ENCODE assay signal across 8 mouse cellular contexts in genomic region chr2:31291421-31291820, GRCm38 (mm10). TPM values are rescaled to one million over a fixed set of nuclear protein-coding genes. Genes with fewer than 3 reads are reported as not detected.
A peak's percentile ranks its signal among the peaks of the same experiment; 100 is the strongest.
DNase-seq lines count a peak whose midpoint lies in the region; TF ChIP-seq lines count a peak whose summit lies in the region.
"Had no signal": no experiment of that assay in that cellular context is flagged by ENCODE, and none has a peak within 500 bp of the region (broad histone marks: within the 10 kb centered on the region; RNA-seq: fewer than 3 reads in every experiment).

No protein-coding gene starts in this region.

- TF ChIP-seq RAD21 in MEL (IDR thresholded peaks at IDR 0.05; ENCODE audit: low read depth, low read length): peak; percentile 66

- peak; percentile 66 to 67 for DNase-seq in left cerebral cortex, adult 18-20 months (ENCODE audit: low spot score in 2 of 2)
- DNase-seq in left cerebral cortex, adult 8-10 months (ENCODE audit: low spot score in 2 of 2): no peak
- DNase-seq in MEL (ENCODE audit: low read depth, low spot score): peak; percentile 70
- DNase-seq in adrenal gland, postnatal 25 days: peak; percentile 74
- peak; percentile 68 for DNase-seq in embryo, embryonic 9.5 days (ENCODE audit: extremely low spot score)
- DNase-seq in left cerebral cortex, postnatal 4 days: peak; percentile 65
- peak; percentile 46 for DNase-seq in retina, postnatal 7 days (ENCODE audit: low read depth, low spot score)

- no peaks in the 10 kb centered on the region for H3K9me3 ChIP-seq in MEL (replicated peaks; ENCODE audit: insufficient read depth, low read length)

- no peaks in the 10 kb centered on the region for H3K27me3 ChIP-seq in MEL (ENCODE audit: control insufficient read depth in 1 of 2, insufficient read depth in 2 of 2, low read length in 2 of 2)

- no peaks in the 10 kb centered on the region for H3K36me3 ChIP-seq in MEL (ENCODE audit: control insufficient read depth in 1 of 2, insufficient read depth in 2 of 2, low read length in 2 of 2)

- no peaks in the 10 kb centered on the region for H3K4me1 ChIP-seq in MEL (ENCODE audit: control insufficient read depth in 1 of 2, insufficient read depth in 2 of 2, low read length in 2 of 2)

- no peak overlapping the region for H3K9ac ChIP-seq in MEL (ENCODE audit: control insufficient read depth, low read depth, low read length, poor library complexity, severe bottlenecking)

- TF ChIP-seq CTCF in MEL (IDR thresholded peaks at IDR 0.05 in 2 of 3, conservative IDR thresholded peaks at IDR 0.05 in 1 of 3; ENCODE audit: control insufficient read depth in 1 of 3, insufficient read depth in 1 of 3, low read depth in 2 of 3, low read length in 3 of 3, poor library complexity in 1 of 3, severe bottlenecking in 1 of 3): peak; percentile 89 to 100 (median 98); a peak in 5 of 6 replicates

- H3K4me3 ChIP-seq in MEL (ENCODE audit: control insufficient read depth in 1 of 2, insufficient read depth in 1 of 2, low read depth in 2 of 2, low read length in 2 of 2): no peak overlapping the region

- intact Hi-C loops in left cerebral cortex, postnatal 4 days (cut with DNase I): loop anchor here (5.0 kb wide), 2 partner anchors 44 to 99 kb away; partner anchors contain the start of gene Ncs1

- no peak for TF ChIP-seq POLR2A in MEL (IDR thresholded peaks at IDR 0.05; ENCODE audit: control insufficient read depth in 1 of 2, insufficient read depth in 1 of 2, low read depth in 1 of 2, low read length in 2 of 2, poor library complexity in 1 of 2)

- no peaks in the 10 kb centered on the region for H3K79me2 ChIP-seq in MEL (ENCODE audit: control insufficient read depth, insufficient read depth, low read length, poor library complexity)

- no peak for TF ChIP-seq EP300 in MEL (IDR thresholded peaks at IDR 0.05; ENCODE audit: low read depth in 1 of 2, low read length in 2 of 2)

- no peak overlapping the region for H3K27ac ChIP-seq in MEL (ENCODE audit: control insufficient read depth, low read depth, low read length)

TF ChIP-seq in MEL, 35 proteins besides CTCF, POLR2A, EP300 and RAD21:
- TF ChIP-seq TCF12 (IDR thresholded peaks at IDR 0.05; ENCODE audit: low read depth, low read length) (peak; percentile 30; the same call in 1 of the 2 replicates), KAT2A (conservative IDR thresholded peaks at IDR 0.05; ENCODE audit: low read depth, low read length) (no peak), SIN3A (IDR thresholded peaks at IDR 0.05; ENCODE audit: low read length) (peak; percentile 48; the same call in 1 of the 2 replicates), MAZ (IDR thresholded peaks at IDR 0.05; ENCODE audit: low read depth, low read length) (no peak), UBTF (IDR thresholded peaks at IDR 0.05; ENCODE audit: borderline replicate concordance, insufficient read depth, low read depth, low read length) (no peak), JUND (IDR thresholded peaks at IDR 0.05; ENCODE audit: low read depth, low read length) (peak; percentile 92; the same call in 1 of the 2 replicates), POLR2AphosphoS5 (IDR thresholded peaks at IDR 0.05; ENCODE audit: borderline replicate concordance, low read depth, low read length) (no peak), ELF1 (IDR thresholded peaks at IDR 0.05; ENCODE audit: low read depth, low read length) (no peak), BHLHE40 (IDR thresholded peaks at IDR 0.05; ENCODE audit: borderline replicate concordance, low read depth, low read length) (peak; percentile 65), USF1 (IDR thresholded peaks at IDR 0.05; ENCODE audit: low read depth, low read length) (0 out of 2 replicates have a peak, but pooled peaks have one; percentile 16), RCOR1 (IDR thresholded peaks at IDR 0.05; ENCODE audit: low read depth, low read length) (peak; percentile 29; the same call in 1 of the 2 replicates), ZC3H11A (IDR thresholded peaks at IDR 0.05; ENCODE audit: low read depth, low read length) (peak; percentile 73), SMC3 (IDR thresholded peaks at IDR 0.05; ENCODE audit: low read depth, low read length) (peak; percentile 92), ZNF384 (IDR thresholded peaks at IDR 0.05; ENCODE audit: low read depth, low read length) (peak; percentile 75), HCFC1 (IDR thresholded peaks at IDR 0.05; ENCODE audit: low read depth, low read length) (peak; percentile 37; the same call in 1 of the 2 replicates)

RNA-seq across cellular contexts. Expression of gene Hmcn2, which starts 22.8 kb away (rescaled TPM):
- under 1 TPM; 0.30 to 0.73 TPM for total RNA-seq in left cerebral cortex, adult 18-20 months (2021)
- 1 to 10 TPM in 1 of 4 experiments, under 1 TPM in 3; 0.28 to 1.1 (median 0.42) TPM for total RNA-seq in left cerebral cortex, adult 8-10 months (2022)
- 0.03 TPM in 1 of 2 replicates, not detected in the other for total RNA-seq in MEL (2012; rRNA removed)
- under 1 TPM in 1 of 2 experiments, not detected in 1; 0.18 TPM for polyA plus RNA-seq in MEL (2012; ENCODE audit: insufficient read depth in 1 of 2, insufficient read length in 2 of 2, low read depth in 1 of 2, low replicate concordance in 2 of 2, missing spikeins in 1 of 2)
- total RNA-seq in adrenal gland, postnatal 25 days (2021): 0.76 and 1.9 TPM in 2 replicates
- total RNA-seq in left cerebral cortex, postnatal 4 days (2021): under 1 TPM; 0.42 to 0.72 TPM
- total RNA-seq: neutrophil, adult 5-6 weeks had no signal

RNA-seq across cellular contexts. Expression of gene Ncs1, which starts 45.8 kb away (rescaled TPM):
- total RNA-seq in left cerebral cortex, adult 18-20 months (2021): 100 to 1,000 TPM; 236 to 243 TPM
- 100 to 1,000 TPM; 207 to 245 (median 229) TPM for total RNA-seq in left cerebral cortex, adult 8-10 months (2022)
- 10.5 and 14.5 TPM in 2 replicates for total RNA-seq in MEL (2012; rRNA removed)
- 10 to 100 TPM in 1 of 2 experiments, not detected in 1; 17.6 TPM for polyA plus RNA-seq in MEL (2012; ENCODE audit: insufficient read depth in 1 of 2, insufficient read length in 2 of 2, low read depth in 1 of 2, low replicate concordance in 2 of 2, missing spikeins in 1 of 2)
- 2.9 and 4.1 TPM in 2 replicates for total RNA-seq in adrenal gland, postnatal 25 days (2021)
- total RNA-seq in left cerebral cortex, postnatal 4 days (2021): 100 to 1,000 TPM; 161 to 162 TPM
- total RNA-seq: neutrophil, adult 5-6 weeks had no signal

Comparison
In these comparisons a context has a peak if more than half of its experiments do, and no peak if none do; other contexts are left out.
1. DNase-seq: peak in left cerebral cortex, adult 18-20 months (2 of 2), MEL (single experiment), adrenal gland, postnatal 25 days (single experiment), embryo, embryonic 9.5 days (single experiment), left cerebral cortex, postnatal 4 days (single experiment) and retina, postnatal 7 days (single experiment); none in left cerebral cortex, adult 8-10 months (0 of 2).
2. RNA of gene Ncs1, which starts 45.8 kb away (total RNA-seq): 236 to 243 TPM in left cerebral cortex, adult 18-20 months, 207 to 245 TPM in left cerebral cortex, adult 8-10 months and 161 to 162 TPM in left cerebral cortex, postnatal 4 days; 10.5 to 14.5 TPM in MEL and 2.9 to 4.1 TPM in adrenal gland, postnatal 25 days; every median in the first group is over 10 times any median in the second.